Mouse (Mus musculus): ENCODE data around the gene Mipep.

- TF ChIP-seq CTCF (IDR thresholded peaks at IDR 0.05; ENCODE audit: control insufficient read depth, insufficient read depth, insufficient replicate concordance, low read depth, low read length) (no peak), POLR2A (IDR thresholded peaks at IDR 0.05; ENCODE audit: control insufficient read depth, low read depth, low read length) (no peak)
These were observed 12.4 kb downstream of the Mipep start for GRCm38 (mm10) chr14:60796600-60797322.

All from testis, adult 2 months (tissue).